Mouse (Mus musculus): ENCODE measurements around the gene Insyn1. TPM values are rescaled to one million over a fixed set of nuclear protein-coding genes. Genes with fewer than 3 reads are reported as not detected.

Insyn1 gene
- polyA plus RNA-seq, 1 experiment from 2014 or later = 1.8 TPM

GRCm38 (mm10) chr9:58517866-58518750, 29.7 kb downstream of the Insyn1 start:
- Histone ChIP-seq H3K36me3 (ENCODE audit: control insufficient read depth, insufficient read depth, low read length) (no peaks in the 10 kb centered on the region), H3K9ac (replicated peaks; ENCODE audit: low read depth, low read length) (no peak overlapping the region), H3K4me1 (ENCODE audit: control insufficient read depth, insufficient read depth, low read length) (no peaks in the 10 kb centered on the region; the same call in 1 of the 2 replicates), H3K9me3 (ENCODE audit: control insufficient read depth, low read depth, low read length) (no peaks in the 10 kb centered on the region), H3K4me2 (replicated peaks; ENCODE audit: low read depth, low read length) (no peak overlapping the region), H3K27me3 (ENCODE audit: control insufficient read depth, insufficient read depth, low read length) (no peaks in the 10 kb centered on the region), H3K4me3 (ENCODE audit: low read depth, low read length) (no peak overlapping the region), H3K27ac (ENCODE audit: low read length) (no peak overlapping the region)
- 33% methylated on average over 9 of the region's 9 CpGs for WGBS
- ATAC-seq (ENCODE audit: insufficient number of reproducible peaks, insufficient read depth, low FRiP score, low read depth) = no peak

- no peak overlapping the region for H3K9ac ChIP-seq (replicated peaks; ENCODE audit: low read depth, low read length)
- no peaks in the 10 kb centered on the region for H3K9me3 ChIP-seq (ENCODE audit: control insufficient read depth, low read depth, low read length)
- H3K4me1 ChIP-seq (ENCODE audit: control insufficient read depth, insufficient read depth, low read length) = no peaks in the 10 kb centered on the region; the same call in 1 of the 2 replicates
- 84% methylated on average over 3 of the region's 3 CpGs for WGBS
- no peak overlapping the region for H3K4me3 ChIP-seq (ENCODE audit: low read depth, low read length)
- no peak overlapping the region for H3K4me2 ChIP-seq (replicated peaks; ENCODE audit: low read depth, low read length)
- H3K27me3 ChIP-seq (ENCODE audit: control insufficient read depth, insufficient read depth, low read length) = no peaks in the 10 kb centered on the region
- H3K27ac ChIP-seq (ENCODE audit: low read length) = no peak overlapping the region
- no peak for ATAC-seq (ENCODE audit: insufficient number of reproducible peaks, insufficient read depth, low FRiP score, low read depth)
- no peaks in the 10 kb centered on the region for H3K36me3 ChIP-seq (ENCODE audit: control insufficient read depth, insufficient read depth, low read length)
Measured at GRCm38 (mm10) chr9:58519953-58520352, 31.6 kb downstream of the Insyn1 start.

GRCm38 (mm10) chr9:58520816-58521581, 32.6 kb downstream of the Insyn1 start:
- WGBS = 69% methylated on average over 5 of the region's 5 CpGs
- no peak for ATAC-seq (ENCODE audit: insufficient number of reproducible peaks, insufficient read depth, low FRiP score, low read depth)

GRCm38 (mm10) chr9:58521883-58522423, 33.5 kb downstream of the Insyn1 start:
- H3K36me3 ChIP-seq (ENCODE audit: control insufficient read depth, insufficient read depth, low read length) = peaks cover 7% of the 10 kb centered on the region
- H3K4me3 ChIP-seq (ENCODE audit: low read depth, low read length) = no peak overlapping the region
- ATAC-seq (ENCODE audit: insufficient number of reproducible peaks, insufficient read depth, low FRiP score, low read depth) = no peak
- H3K9ac ChIP-seq (replicated peaks; ENCODE audit: low read depth, low read length) = no peak overlapping the region
- no peaks in the 10 kb centered on the region for H3K27me3 ChIP-seq (ENCODE audit: control insufficient read depth, insufficient read depth, low read length)
- 58% methylated on average over 4 of the region's 4 CpGs for WGBS
- no peak overlapping the region for H3K27ac ChIP-seq (ENCODE audit: low read length)
- H3K4me2 ChIP-seq (replicated peaks; ENCODE audit: low read depth, low read length) = no peak overlapping the region
- no peaks in the 10 kb centered on the region; the same call in 1 of the 2 replicates for H3K4me1 ChIP-seq (ENCODE audit: control insufficient read depth, insufficient read depth, low read length)
- no peaks in the 10 kb centered on the region for H3K9me3 ChIP-seq (ENCODE audit: control insufficient read depth, low read depth, low read length)

More at GRCm38 (mm10) chr9:58520816-58521581, 32.6 kb downstream of the Insyn1 start:
- no peaks in the 10 kb centered on the region for H3K27me3 ChIP-seq (ENCODE audit: control insufficient read depth, insufficient read depth, low read length)
- H3K9ac ChIP-seq (replicated peaks; ENCODE audit: low read depth, low read length) = no peak overlapping the region
- H3K4me2 ChIP-seq (replicated peaks; ENCODE audit: low read depth, low read length) = no peak overlapping the region
- H3K4me1 ChIP-seq (ENCODE audit: control insufficient read depth, insufficient read depth, low read length) = no peaks in the 10 kb centered on the region; the same call in 1 of the 2 replicates
- no peaks in the 10 kb centered on the region for H3K9me3 ChIP-seq (ENCODE audit: control insufficient read depth, low read depth, low read length)
- no peak overlapping the region for H3K4me3 ChIP-seq (ENCODE audit: low read depth, low read length)
- peaks cover 7% of the 10 kb centered on the region for H3K36me3 ChIP-seq (ENCODE audit: control insufficient read depth, insufficient read depth, low read length)
- H3K27ac ChIP-seq (ENCODE audit: low read length) = no peak overlapping the region

GRCm38 (mm10) chr9:58525108-58525507, 36.7 kb downstream of the Insyn1 start:
- no peak overlapping the region for H3K27ac ChIP-seq (ENCODE audit: low read length)

GRCm38 (mm10) chr9:58527841-58528240, 39.4 kb downstream of the Insyn1 start:
- peaks cover 18% of the 10 kb centered on the region for H3K36me3 ChIP-seq (ENCODE audit: control insufficient read depth, insufficient read depth, low read length)
- WGBS = 55% methylated on average over 4 of the region's 4 CpGs
- no peak overlapping the region for H3K4me3 ChIP-seq (ENCODE audit: low read depth, low read length)
- H3K27ac ChIP-seq (ENCODE audit: low read length) = no peak overlapping the region
- no peak overlapping the region for H3K9ac ChIP-seq (replicated peaks; ENCODE audit: low read depth, low read length)
- H3K4me2 ChIP-seq (replicated peaks; ENCODE audit: low read depth, low read length) = no peak overlapping the region
- H3K27me3 ChIP-seq (ENCODE audit: control insufficient read depth, insufficient read depth, low read length) = no peaks in the 10 kb centered on the region
- H3K9me3 ChIP-seq (ENCODE audit: control insufficient read depth, low read depth, low read length) = no peaks in the 10 kb centered on the region
- ATAC-seq (ENCODE audit: insufficient number of reproducible peaks, insufficient read depth, low FRiP score, low read depth) = no peak
- H3K4me1 ChIP-seq (ENCODE audit: control insufficient read depth, insufficient read depth, low read length) = no peaks in the 10 kb centered on the region

More at GRCm38 (mm10) chr9:58525108-58525507, 36.7 kb downstream of the Insyn1 start:
- WGBS = 86% methylated on average over 4 of the region's 4 CpGs
- Histone ChIP-seq H3K4me2 (replicated peaks; ENCODE audit: low read depth, low read length) (no peak overlapping the region), H3K9me3 (ENCODE audit: control insufficient read depth, low read depth, low read length) (no peaks in the 10 kb centered on the region), H3K36me3 (ENCODE audit: control insufficient read depth, insufficient read depth, low read length) (peaks cover 15% of the 10 kb centered on the region), H3K9ac (replicated peaks; ENCODE audit: low read depth, low read length) (no peak overlapping the region), H3K4me3 (ENCODE audit: low read depth, low read length) (no peak overlapping the region), H3K4me1 (ENCODE audit: control insufficient read depth, insufficient read depth, low read length) (no peaks in the 10 kb centered on the region; the same call in 1 of the 2 replicates), H3K27me3 (ENCODE audit: control insufficient read depth, insufficient read depth, low read length) (no peaks in the 10 kb centered on the region)
- no peak for ATAC-seq (ENCODE audit: insufficient number of reproducible peaks, insufficient read depth, low FRiP score, low read depth)

GRCm38 (mm10) chr9:58530407-58530806, 42.0 kb downstream of the Insyn1 start:
- H3K36me3 ChIP-seq (ENCODE audit: control insufficient read depth, insufficient read depth, low read length) = peaks cover 22% of the 10 kb centered on the region
- H3K27me3 ChIP-seq (ENCODE audit: control insufficient read depth, insufficient read depth, low read length) = no peaks in the 10 kb centered on the region
- no peaks in the 10 kb centered on the region for H3K9me3 ChIP-seq (ENCODE audit: control insufficient read depth, low read depth, low read length)
- H3K27ac ChIP-seq (ENCODE audit: low read length) = no peak overlapping the region
- 89% methylated on average over 13 of the region's 13 CpGs for WGBS
- H3K4me2 ChIP-seq (replicated peaks; ENCODE audit: low read depth, low read length) = no peak overlapping the region
- no peaks in the 10 kb centered on the region for H3K4me1 ChIP-seq (ENCODE audit: control insufficient read depth, insufficient read depth, low read length)
- no peak overlapping the region for H3K9ac ChIP-seq (replicated peaks; ENCODE audit: low read depth, low read length)
- no peak for ATAC-seq (ENCODE audit: insufficient number of reproducible peaks, insufficient read depth, low FRiP score, low read depth)
- no peak overlapping the region for H3K4me3 ChIP-seq (ENCODE audit: low read depth, low read length)

GRCm38 (mm10) chr9:58532236-58532635, 43.8 kb downstream of the Insyn1 start:
- H3K4me2 ChIP-seq (replicated peaks; ENCODE audit: low read depth, low read length) = no peak overlapping the region
- no peak overlapping the region for H3K27ac ChIP-seq (ENCODE audit: low read length)
- ATAC-seq (ENCODE audit: insufficient number of reproducible peaks, insufficient read depth, low FRiP score, low read depth) = no peak
- peaks cover 13% of the 10 kb centered on the region for H3K36me3 ChIP-seq (ENCODE audit: control insufficient read depth, insufficient read depth, low read length)
- 96% methylated on average over 4 of the region's 4 CpGs for WGBS
- no peak overlapping the region for H3K4me3 ChIP-seq (ENCODE audit: low read depth, low read length)
- H3K9me3 ChIP-seq (ENCODE audit: control insufficient read depth, low read depth, low read length) = no peaks in the 10 kb centered on the region
- no peaks in the 10 kb centered on the region for H3K4me1 ChIP-seq (ENCODE audit: control insufficient read depth, insufficient read depth, low read length)
- H3K9ac ChIP-seq (replicated peaks; ENCODE audit: low read depth, low read length) = no peak overlapping the region
- H3K27me3 ChIP-seq (ENCODE audit: control insufficient read depth, insufficient read depth, low read length) = no peaks in the 10 kb centered on the region
